Mouse (Mus musculus) CD8-positive naive resting alpha-beta T cell, adult 2 months (primary cell): Measurements from ENCODE around the gene Man1c1.

Source experiments
- DNase-seq, 2 experiments: peaks; one replicate each; pipeline ENCODE4 v3.0.0; 2022; ENCODE audit warnings: low read depth in 2 of 2, low spot score in 2 of 2

Gene Man1c1

GRCm38 (mm10) chr4:134725735-134726345 lies 21.8 kb upstream of the Man1c1 start:
- DNase-seq, result no peak

GRCm38 (mm10) chr4:134724974-134725373 lies 20.9 kb upstream of the Man1c1 start:
- no peak for DNase-seq

GRCm38 (mm10) chr4:134723251-134723650 lies 19.2 kb upstream of the Man1c1 start:
- DNase-seq, result no peak

- no peak for DNase-seq
Measured at GRCm38 (mm10) chr4:134721076-134721475, 17.0 kb upstream of the Man1c1 start.

- no peak for DNase-seq
Measured at GRCm38 (mm10) chr4:134720371-134720770, 16.3 kb upstream of the Man1c1 start.

GRCm38 (mm10) chr4:134719489-134719888 lies 15.4 kb upstream of the Man1c1 start:
- DNase-seq, result no peak

- DNase-seq, result peak; percentile 79 to 83
Measured at GRCm38 (mm10) chr4:134713937-134714336, 9.8 kb upstream of the Man1c1 start.

GRCm38 (mm10) chr4:134705311-134705710 lies 1.2 kb upstream of the Man1c1 start:
- DNase-seq, result no peak

- no peak for DNase-seq
Measured at GRCm38 (mm10) chr4:134704590-134704989, 500 bp upstream of the Man1c1 start.

- DNase-seq, result no peak
Measured at GRCm38 (mm10) chr4:134702981-134703834, 882 bp downstream of the Man1c1 start.

- DNase-seq, result peak; percentile 47 to 58
Measured at GRCm38 (mm10) chr4:134701934-134702333, 2.2 kb downstream of the Man1c1 start.

GRCm38 (mm10) chr4:134700911-134701310 lies 3.2 kb downstream of the Man1c1 start:
- DNase-seq, result no peak

- DNase-seq, result no peak
Measured at GRCm38 (mm10) chr4:134693202-134693940, 10.7 kb downstream of the Man1c1 start.

GRCm38 (mm10) chr4:134692388-134692787 lies 11.7 kb downstream of the Man1c1 start:
- DNase-seq, result no peak

GRCm38 (mm10) chr4:134686022-134686661 lies 17.9 kb downstream of the Man1c1 start:
- no peak for DNase-seq

GRCm38 (mm10) chr4:134684637-134685338 lies 19.3 kb downstream of the Man1c1 start:
- DNase-seq, result no peak

- DNase-seq, result no peak
Measured at GRCm38 (mm10) chr4:134683892-134684291, 20.2 kb downstream of the Man1c1 start.

- no peak for DNase-seq
Measured at GRCm38 (mm10) chr4:134683008-134683407, 21.1 kb downstream of the Man1c1 start.

GRCm38 (mm10) chr4:134682423-134682822 lies 21.7 kb downstream of the Man1c1 start:
- no peak for DNase-seq

GRCm38 (mm10) chr4:134681819-134682218 lies 22.3 kb downstream of the Man1c1 start:
- DNase-seq, result no peak
